Mouse (Mus musculus) embryonic facial prominence, embryonic 13.5 days (tissue): ENCODE measurements around the gene Trnau1ap. TPM values are rescaled to one million over a fixed set of nuclear protein-coding genes. Genes with fewer than 3 reads are reported as not detected.

Experiments used
- ATAC-seq: fragments of 200-750 bp; cut with Nextera tagmentation; 2 replicates; pipeline ENCODE4 v1.8.0; 2017; ENCODE audit warnings: low read depth; ENCODE audit not compliant: insufficient number of reproducible peaks, insufficient read depth, low FRiP score, low TSS enrichment
- H3K27ac ChIP-seq: fragments of 300-500 bp; sonication (generic); 2 replicates; pipeline ENCODE4 v1.5.1; 2015; ENCODE audit warnings: moderate library complexity, mild to moderate bottlenecking, inconsistent platforms
- H3K27me3 ChIP-seq: fragments of 300-500 bp; sonication (generic); 2 replicates; pipeline ENCODE4 v1.6.1; 2015; ENCODE audit warnings: mild to moderate bottlenecking, inconsistent platforms
- H3K36me3 ChIP-seq: fragments of 300-500 bp; sonication (generic); 2 replicates; pipeline ENCODE4 v1.6.1; 2015; ENCODE audit warnings: mild to moderate bottlenecking, inconsistent platforms
- H3K4me1 ChIP-seq: fragments of 300-500 bp; sonication (generic); 2 replicates; pipeline ENCODE4 v1.6.1; 2015; ENCODE audit warnings: inconsistent platforms
- H3K4me2 ChIP-seq: fragments of 300-500 bp; sonication (generic); 2 replicates; pipeline ENCODE4 v1.6.1; 2015; ENCODE audit warnings: moderate library complexity, mild to moderate bottlenecking, inconsistent platforms
- H3K4me3 ChIP-seq: fragments of 300-500 bp; sonication (generic); 2 replicates; pipeline ENCODE4 v1.5.1; 2015; ENCODE audit warnings: mild to moderate bottlenecking, inconsistent platforms
- H3K9ac ChIP-seq: fragments of 300-500 bp; sonication (generic); 2 replicates; pipeline ENCODE4 v1.6.1; 2015; ENCODE audit warnings: mild to moderate bottlenecking, inconsistent platforms
- H3K9me3 ChIP-seq: fragments of 300-500 bp; sonication (generic); 2 replicates; pipeline ENCODE4 v1.6.1; 2016; ENCODE audit warnings: inconsistent platforms
- WGBS: fragments of 180-500 bp; shearing (Covaris S2); methylation state at CpG from one replicate; pipeline ENCODE4 v1.1.7; 2015; ENCODE audit warnings: mixed read lengths; 5-methylcytosine and 5-hydroxymethylcytosine counted together
- polyA plus RNA-seq: library from polyadenylated mRNA; unstranded; fragments of >200 nt; fragmentation: Nextera tagmentation; extraction: Ambion mirVana; gene quantifications from 2 replicates; pipeline ENCODE4 v1.2.1, GENCODE M21; 2015

The Trnau1ap gene
- polyA plus RNA-seq, 1 experiment from 2014 or later = 83.1 TPM

DNA sequence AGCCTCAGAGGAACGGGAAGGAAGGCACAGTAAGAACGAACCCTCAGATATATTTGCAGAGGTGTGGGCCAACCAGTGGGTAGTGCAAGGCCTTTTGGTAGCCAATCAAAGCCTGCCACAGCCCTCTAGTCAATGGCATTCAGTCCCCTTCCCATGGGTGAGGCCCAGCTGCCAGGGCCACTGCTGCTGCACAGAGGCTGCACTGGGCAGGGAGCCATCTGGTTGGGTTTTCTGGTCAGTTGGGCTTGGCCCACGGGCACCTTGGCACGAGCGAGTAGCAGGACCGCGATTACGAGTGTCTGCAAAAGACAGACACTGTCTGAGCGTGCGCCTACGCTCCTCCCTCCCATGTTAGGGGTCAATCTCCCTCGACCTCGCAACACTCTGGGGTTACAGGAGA, 9.6 kb upstream of the Trnau1ap start:
- 95% methylated on average over 13 of the region's 13 CpGs for WGBS
- H3K27ac ChIP-seq = no peak overlapping the region

DNA sequence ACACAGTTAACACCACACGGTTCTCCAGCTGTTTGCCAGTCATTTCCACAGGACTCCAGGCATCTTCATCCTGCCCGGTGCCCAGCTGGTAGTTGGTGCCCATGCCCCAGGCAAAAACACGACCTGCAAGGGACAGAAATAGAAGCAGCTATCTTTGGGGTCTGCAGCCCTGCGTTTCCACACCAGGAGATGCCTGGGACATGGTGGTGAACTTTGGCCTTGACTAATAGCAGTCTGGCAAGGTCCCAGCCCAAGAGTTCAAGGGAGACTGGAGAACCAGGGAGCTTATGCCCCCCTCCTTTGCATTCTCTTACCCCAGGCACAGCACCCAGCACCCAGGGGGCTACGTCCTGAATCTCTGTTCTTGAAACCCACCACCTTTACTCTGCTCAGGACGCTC, 3.5 kb upstream of the Trnau1ap start:
- WGBS = 82% methylated on average over 6 of the region's 6 CpGs
- H3K36me3 ChIP-seq = peaks cover 59% of the 10 kb centered on the region
- no peaks in the 10 kb centered on the region for H3K27me3 ChIP-seq
- no peak overlapping the region for H3K4me2 ChIP-seq
- H3K27ac ChIP-seq = no peak overlapping the region
- ATAC-seq = no peak
- H3K4me1 ChIP-seq = peaks cover 10% of the 10 kb centered on the region
- H3K9ac ChIP-seq = peak overlapping the region; percentile 16; the same call in 1 of the 2 replicates
- H3K4me3 ChIP-seq = no peak overlapping the region
- no peaks in the 10 kb centered on the region for H3K9me3 ChIP-seq

More for the DNA sequence above, 9.6 kb upstream of the Trnau1ap start:
- no peak overlapping the region for H3K9ac ChIP-seq
- H3K9me3 ChIP-seq = no peaks in the 10 kb centered on the region
- H3K4me3 ChIP-seq = no peak overlapping the region
- peaks cover 66% of the 10 kb centered on the region for H3K36me3 ChIP-seq
- no peaks in the 10 kb centered on the region for H3K27me3 ChIP-seq
- no peak overlapping the region for H3K4me2 ChIP-seq
- H3K4me1 ChIP-seq = peaks cover 14% of the 10 kb centered on the region
- ATAC-seq = no peak

DNA sequence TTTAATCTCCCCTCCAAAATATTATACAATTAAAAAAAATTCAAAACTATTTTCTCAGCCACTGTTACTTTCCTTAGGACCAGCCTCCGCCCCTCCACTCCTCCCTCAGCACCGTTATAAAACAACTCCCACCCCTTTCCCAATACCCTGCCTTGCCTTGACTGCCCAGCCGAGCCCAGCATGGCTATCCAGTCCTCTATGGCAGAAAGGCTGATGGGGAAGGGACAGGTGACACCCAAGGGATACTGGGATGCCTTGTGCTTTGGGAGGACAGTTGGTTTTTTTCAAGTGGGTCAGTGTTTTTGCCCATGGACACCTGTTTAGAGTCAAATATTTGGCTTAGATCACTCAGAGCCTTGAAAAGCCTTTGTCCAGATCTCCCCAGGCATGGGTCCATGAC, 2.6 kb upstream of the Trnau1ap start:
- no peak overlapping the region for H3K27ac ChIP-seq
- H3K36me3 ChIP-seq = peaks cover 50% of the 10 kb centered on the region
- no peak overlapping the region for H3K9ac ChIP-seq
- no peak overlapping the region for H3K4me2 ChIP-seq
- WGBS = 86% methylated on average over 3 of the region's 3 CpGs
- no peaks in the 10 kb centered on the region for H3K9me3 ChIP-seq
- H3K4me3 ChIP-seq = no peak overlapping the region
- no peak for ATAC-seq
- no peaks in the 10 kb centered on the region for H3K27me3 ChIP-seq
- peaks cover 10% of the 10 kb centered on the region for H3K4me1 ChIP-seq

DNA sequence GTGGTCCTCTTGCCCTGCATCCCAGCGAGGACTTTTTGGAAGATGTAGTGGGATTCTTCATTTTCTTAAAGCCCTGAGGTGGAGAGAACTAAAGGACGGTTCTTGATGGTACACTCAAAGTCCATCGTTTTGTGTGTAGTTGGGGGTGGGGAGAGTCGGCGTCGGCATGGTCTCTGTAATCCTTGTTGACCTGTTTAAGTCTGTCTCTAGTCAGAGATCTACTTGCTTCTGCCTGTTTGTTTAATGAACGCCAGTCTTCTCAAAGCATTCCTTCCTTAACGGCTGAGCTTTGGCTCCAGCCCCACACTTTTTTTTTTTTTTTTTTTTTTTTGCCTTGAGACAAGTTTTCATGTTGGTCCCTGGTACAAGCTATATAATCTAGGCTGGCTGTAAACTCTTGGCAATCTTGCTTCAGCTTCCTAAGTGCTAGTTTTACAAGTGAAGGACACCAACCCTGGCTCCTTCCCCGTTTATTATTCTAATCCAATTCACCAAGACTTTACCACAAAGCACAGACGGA, 557 bp upstream of the Trnau1ap start:
- peaks cover 10% of the 10 kb centered on the region for H3K4me1 ChIP-seq
- 8% methylated on average over 10 of the region's 10 CpGs for WGBS
- H3K4me3 ChIP-seq = peak overlapping the region; percentile 89
- ATAC-seq = no peak
- peak overlapping the region; percentile 94 for H3K9ac ChIP-seq
- H3K27me3 ChIP-seq = no peaks in the 10 kb centered on the region
- H3K36me3 ChIP-seq = peaks cover 43% of the 10 kb centered on the region
- no peaks in the 10 kb centered on the region for H3K9me3 ChIP-seq
- peak overlapping the region; percentile 84 for H3K27ac ChIP-seq
- H3K4me2 ChIP-seq = peak overlapping the region; percentile 68

DNA sequence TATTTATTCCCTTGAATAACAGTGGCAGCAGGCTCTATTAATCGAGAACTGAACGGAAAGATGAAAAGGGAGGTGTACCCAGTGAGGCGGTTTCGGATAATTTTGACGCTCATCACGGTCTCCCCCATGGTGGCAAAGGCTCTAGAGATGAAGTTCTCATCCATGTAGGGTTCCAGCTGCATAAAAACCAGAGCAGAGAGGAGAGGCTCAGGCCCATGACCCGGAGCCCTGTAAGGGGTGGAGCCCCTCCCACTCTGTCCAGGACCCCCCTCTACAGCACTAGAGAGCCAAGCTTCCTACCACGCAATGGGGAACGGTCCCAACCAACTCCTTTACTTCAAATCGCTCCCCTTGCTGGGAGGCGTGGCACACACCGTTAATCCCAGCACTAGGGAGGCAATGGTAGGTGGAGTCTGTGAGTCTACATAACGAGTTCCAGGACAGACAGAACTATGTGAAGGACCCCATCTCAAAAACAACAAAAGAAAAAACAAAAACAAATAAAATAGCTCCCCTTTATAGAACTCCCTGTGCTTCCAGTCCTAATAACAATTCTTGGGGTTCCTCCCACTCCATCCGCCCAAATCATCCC, 851 bp downstream of the Trnau1ap start:
- Histone ChIP-seq H3K9ac (peak overlapping the region; percentile 94), H3K4me2 (peak overlapping the region; percentile 68), H3K9me3 (no peaks in the 10 kb centered on the region), H3K4me3 (peak overlapping the region; percentile 89), H3K27ac (peak overlapping the region; percentile 84), H3K36me3 (peaks cover 43% of the 10 kb centered on the region), H3K4me1 (peaks cover 10% of the 10 kb centered on the region), H3K27me3 (no peaks in the 10 kb centered on the region)
- 45% methylated on average over 14 of the region's 14 CpGs for WGBS
- ATAC-seq = no peak

DNA sequence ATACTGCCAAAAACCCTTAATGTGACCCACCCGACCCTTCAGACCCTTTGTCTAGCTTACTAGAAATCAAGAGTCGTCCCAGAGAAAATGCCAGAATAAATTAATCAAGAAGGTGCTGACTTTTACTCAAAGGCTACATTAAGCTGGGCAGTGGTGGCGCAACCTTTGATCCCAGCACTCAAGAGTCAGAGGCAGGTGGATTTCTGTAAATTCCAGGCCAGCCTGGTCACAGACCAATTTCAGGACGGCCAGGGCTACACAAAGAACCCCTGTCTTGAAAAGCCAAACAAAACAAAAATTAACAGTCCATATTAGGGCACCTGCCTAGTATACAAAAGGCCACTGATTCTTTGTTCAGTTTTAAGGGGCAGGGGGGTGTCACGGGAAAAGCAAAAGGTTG, 2.9 kb downstream of the Trnau1ap start:
- Histone ChIP-seq H3K4me2 (no peak overlapping the region), H3K9ac (no peak overlapping the region), H3K27ac (no peak overlapping the region), H3K9me3 (no peaks in the 10 kb centered on the region), H3K36me3 (peaks cover 41% of the 10 kb centered on the region), H3K4me3 (no peak overlapping the region), H3K4me1 (peaks cover 10% of the 10 kb centered on the region), H3K27me3 (no peaks in the 10 kb centered on the region)
- no peak for ATAC-seq
- WGBS = 74% methylated on average over 5 of the region's 5 CpGs

DNA sequence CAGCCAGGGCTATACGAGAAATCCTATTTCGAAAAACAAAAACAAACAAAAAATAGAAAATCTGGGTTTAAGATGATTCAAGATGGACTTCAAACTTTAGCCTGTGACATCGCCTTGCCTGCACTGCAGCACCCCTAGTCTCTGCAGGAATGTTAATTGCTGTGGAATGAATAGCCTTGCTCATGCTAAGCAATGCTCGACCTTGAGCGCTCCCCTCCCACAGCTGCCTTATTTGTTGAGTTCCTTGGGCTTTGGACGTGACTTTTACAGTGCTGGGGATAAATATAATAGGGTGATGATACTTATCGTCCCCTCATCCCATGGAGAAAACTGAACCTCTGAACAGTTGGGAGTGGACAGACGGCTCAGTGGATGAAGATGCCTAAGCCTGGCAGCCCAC, 13.6 kb downstream of the Trnau1ap start:
- no peaks in the 10 kb centered on the region for H3K27me3 ChIP-seq
- H3K9ac ChIP-seq = no peak overlapping the region
- H3K9me3 ChIP-seq = no peaks in the 10 kb centered on the region
- 81% methylated on average over 8 of the region's 8 CpGs for WGBS
- H3K27ac ChIP-seq = no peak overlapping the region
- H3K4me2 ChIP-seq = no peak overlapping the region
- H3K4me3 ChIP-seq = no peak overlapping the region
- no peak for ATAC-seq
- peaks cover 92% of the 10 kb centered on the region for H3K36me3 ChIP-seq
- H3K4me1 ChIP-seq = no peaks in the 10 kb centered on the region

DNA sequence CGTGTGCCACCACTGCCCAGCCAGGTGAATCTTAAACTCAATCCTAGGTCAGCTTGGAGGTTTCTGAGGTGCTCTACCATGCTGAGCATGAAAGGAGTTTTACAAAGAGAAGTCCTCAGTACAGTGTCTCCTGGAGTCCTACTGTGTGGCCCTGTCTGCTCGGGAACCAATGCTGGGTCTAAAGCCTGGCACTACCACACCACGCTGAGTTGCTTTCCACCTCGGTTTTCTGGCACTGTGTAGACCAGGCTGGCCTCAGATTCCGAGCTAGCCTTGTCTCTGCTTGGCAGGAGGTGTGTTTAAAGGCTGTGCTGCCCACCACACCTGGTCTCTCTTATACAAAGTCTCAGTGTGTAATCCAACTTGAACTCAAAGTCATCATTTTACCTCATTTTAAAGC, 16.7 kb downstream of the Trnau1ap start:
- ATAC-seq = no peak
- WGBS = 81% methylated on average over 5 of the region's 5 CpGs
- H3K9me3 ChIP-seq = no peaks in the 10 kb centered on the region
- peaks cover 75% of the 10 kb centered on the region for H3K36me3 ChIP-seq
- no peak overlapping the region for H3K27ac ChIP-seq
- peaks cover 8% of the 10 kb centered on the region for H3K4me1 ChIP-seq
- H3K27me3 ChIP-seq = no peaks in the 10 kb centered on the region
- H3K4me2 ChIP-seq = no peak overlapping the region
- no peak overlapping the region for H3K9ac ChIP-seq
- H3K4me3 ChIP-seq = no peak overlapping the region

DNA sequence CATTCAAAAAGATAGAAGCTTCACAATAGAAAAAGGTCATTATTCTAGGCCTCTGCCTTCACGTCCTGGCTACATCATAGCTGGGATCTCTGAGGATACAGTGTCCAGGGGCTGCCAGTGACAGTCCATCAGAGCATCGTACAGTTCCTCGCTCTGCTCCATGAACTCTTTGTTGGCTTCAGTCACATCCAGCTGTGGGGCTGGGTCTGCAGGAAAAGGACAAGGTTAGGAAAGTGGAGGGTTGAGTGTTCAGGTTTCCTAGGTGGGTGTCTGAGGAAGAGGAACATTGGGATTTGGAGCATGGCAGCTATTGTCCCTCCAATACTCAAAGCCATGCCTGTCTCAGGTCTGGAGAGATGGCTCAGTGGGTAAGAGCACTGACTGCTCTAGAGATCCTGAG, 17.5 kb downstream of the Trnau1ap start:
- 43% methylated on average over 3 of the region's 3 CpGs for WGBS
- Histone ChIP-seq H3K4me2 (no peak overlapping the region), H3K4me1 (peaks cover 8% of the 10 kb centered on the region), H3K9me3 (no peaks in the 10 kb centered on the region), H3K27ac (no peak overlapping the region), H3K36me3 (peaks cover 67% of the 10 kb centered on the region), H3K4me3 (no peak overlapping the region), H3K27me3 (no peaks in the 10 kb centered on the region), H3K9ac (no peak overlapping the region)
- no peak for ATAC-seq

DNA sequence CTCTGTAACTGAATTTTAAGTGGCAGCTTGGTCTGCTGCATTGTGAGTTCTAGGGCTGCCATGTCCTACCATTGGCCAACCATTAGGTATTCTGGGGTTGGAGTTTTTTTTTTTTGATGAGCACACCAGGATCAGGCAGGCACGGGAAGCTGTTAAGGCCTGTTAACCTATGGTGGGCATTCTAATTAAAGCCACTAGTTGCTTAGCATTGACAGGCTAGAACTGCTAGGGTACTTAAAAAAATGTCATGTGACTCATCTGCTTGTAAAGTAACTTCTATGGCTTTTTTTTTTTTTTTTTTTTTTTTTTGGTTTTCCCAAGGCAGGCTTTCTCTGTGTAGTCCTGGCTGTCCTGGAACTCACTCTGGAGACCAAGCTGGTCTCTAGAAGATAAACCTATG, 18.1 kb downstream of the Trnau1ap start:
- H3K27ac ChIP-seq = no peak overlapping the region
- H3K27me3 ChIP-seq = no peaks in the 10 kb centered on the region
- H3K4me3 ChIP-seq = no peak overlapping the region; the same call in 1 of the 2 replicates
- H3K9me3 ChIP-seq = no peaks in the 10 kb centered on the region
- no peak for ATAC-seq
- WGBS = 23% methylated on average over 1 of the region's 1 CpGs
- no peak overlapping the region for H3K4me2 ChIP-seq
- H3K9ac ChIP-seq = no peak overlapping the region
- peaks cover 61% of the 10 kb centered on the region for H3K36me3 ChIP-seq
- H3K4me1 ChIP-seq = peaks cover 8% of the 10 kb centered on the region

DNA sequence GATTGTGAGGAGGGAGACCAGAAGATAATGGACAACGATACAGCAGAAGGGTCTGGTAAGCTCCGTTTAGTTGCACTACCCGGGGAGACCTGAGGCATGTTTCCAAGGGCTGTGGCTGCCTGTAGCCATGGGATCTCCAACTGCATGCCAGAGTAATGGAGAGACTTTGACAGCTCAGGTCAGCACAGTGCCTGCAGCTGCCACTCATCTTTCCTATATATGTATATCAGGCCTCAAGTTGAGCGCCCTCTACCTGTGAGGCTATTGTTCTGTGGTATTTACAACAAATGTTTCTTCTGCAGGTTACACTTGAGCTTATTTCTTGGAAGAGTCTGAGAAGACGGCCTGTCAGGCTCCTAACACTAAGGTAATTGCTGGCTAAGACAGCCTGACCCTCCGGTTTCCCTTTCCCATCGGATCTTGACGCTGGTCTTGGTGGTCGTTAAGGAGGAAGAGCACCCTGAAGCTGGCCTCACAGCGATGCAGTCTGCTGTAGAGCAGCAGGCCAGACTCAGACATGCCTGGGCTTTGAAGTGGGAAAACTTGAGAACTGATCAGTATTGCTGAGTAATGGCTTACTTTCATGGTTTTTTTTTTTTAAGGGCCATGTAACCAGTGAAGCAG, 19.4 kb downstream of the Trnau1ap start:
- Histone ChIP-seq H3K9me3 (no peaks in the 10 kb centered on the region), H3K9ac (peak overlapping the region; percentile 97), H3K4me2 (peak overlapping the region; percentile 75), H3K4me3 (peak overlapping the region; percentile 79), H3K27ac (peak overlapping the region; percentile 90), H3K27me3 (no peaks in the 10 kb centered on the region), H3K36me3 (peaks cover 53% of the 10 kb centered on the region), H3K4me1 (peaks cover 8% of the 10 kb centered on the region)
- ATAC-seq = no peak
- WGBS = 24% methylated on average over 10 of the region's 10 CpGs
